14 mouse cellular contexts compared by ENCODE assay signal in the genomic region with DNA sequence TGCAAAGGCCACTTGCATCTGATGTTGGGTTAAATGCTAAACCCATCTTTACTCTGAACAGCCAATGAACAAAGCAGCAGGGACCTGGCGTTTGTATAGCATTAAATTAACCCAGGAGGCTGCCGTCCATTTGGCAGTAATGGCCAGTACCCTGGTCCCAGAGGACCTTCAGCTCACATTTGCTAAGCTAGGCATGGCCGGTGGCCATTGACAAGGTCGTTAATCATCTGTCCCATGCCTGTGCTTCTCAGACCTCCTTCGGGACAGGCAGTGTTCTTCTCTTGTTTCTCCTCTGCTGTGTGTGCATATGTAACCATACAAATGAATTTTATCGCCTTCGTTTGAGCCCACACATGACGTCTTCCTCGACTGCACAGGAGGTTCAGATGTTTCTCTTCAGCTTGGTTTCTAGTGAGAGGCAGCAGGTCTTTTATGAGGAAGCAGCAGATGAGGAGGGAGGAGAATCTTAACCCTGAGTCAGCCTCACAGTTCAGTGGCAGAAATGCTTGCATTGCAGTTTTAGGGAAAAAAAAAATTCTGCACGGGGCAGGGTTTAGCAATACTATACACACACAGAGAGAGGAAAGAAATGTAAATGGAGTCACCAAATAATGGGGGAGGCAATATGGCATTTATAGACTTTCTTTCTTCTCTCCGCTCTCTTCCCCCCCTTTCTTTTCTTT.
DNase-seq lines count a peak whose midpoint lies in the region; ATAC-seq and TF ChIP-seq lines count a peak whose summit lies in the region.
"Had no signal": no experiment of that assay in that cellular context is flagged by ENCODE, and none has a peak within 500 bp of the region (broad histone marks: within the 10 kb centered on the region; RNA-seq: fewer than 3 reads in every experiment).

No protein-coding gene starts in this region.

- H3K79me2 ChIP-seq in heart, adult 2 months (replicated peaks; ENCODE audit: control insufficient read depth, insufficient read depth, low read length): no peaks in the 10 kb centered on the region

- H3K36me3 ChIP-seq in kidney, embryonic 16.5 days (ENCODE audit: insufficient read depth, low read length): no peaks in the 10 kb centered on the region
- H3K36me3 ChIP-seq in hindbrain, embryonic 16.5 days (ENCODE audit: control insufficient read depth, insufficient read depth, low read length): no peaks in the 10 kb centered on the region
- no peaks in the 10 kb centered on the region for H3K36me3 ChIP-seq in heart, adult 2 months (ENCODE audit: control insufficient read depth, insufficient read depth, low read length)

- no peak for TF ChIP-seq EP300 in heart, adult 2 months (IDR thresholded peaks at IDR 0.05; ENCODE audit: insufficient read depth, low read depth, low read length)

- H3K4me3 ChIP-seq in kidney, embryonic 16.5 days (ENCODE audit: low read length): no peak overlapping the region
- H3K4me3 ChIP-seq in hindbrain, embryonic 16.5 days (ENCODE audit: low read length): no peak overlapping the region
- H3K4me3 ChIP-seq in heart, adult 2 months: no peak overlapping the region

- TF ChIP-seq CTCF in heart, adult 2 months (IDR thresholded peaks at IDR 0.05): no peak

- H3K9ac ChIP-seq in kidney, embryonic 16.5 days (replicated peaks; ENCODE audit: low read length): no peak overlapping the region
- H3K9ac ChIP-seq in hindbrain, embryonic 16.5 days (ENCODE audit: low read depth, low read length): no peak overlapping the region
- no peak overlapping the region for H3K9ac ChIP-seq in heart, adult 2 months (ENCODE audit: low read depth, low read length)

- ATAC-seq in kidney, embryonic 16.5 days (ENCODE audit: low FRiP score, low TSS enrichment): peak; percentile 92
- ATAC-seq in hindbrain, embryonic 16.5 days: peak; percentile 78; the same call in 1 of the 2 replicates

- intact Hi-C loops in heart, adult 2 months (cut with DNase I): no loop called here

- no peaks in the 10 kb centered on the region for H3K9me3 ChIP-seq in kidney, embryonic 16.5 days (ENCODE audit: low read length)
- H3K9me3 ChIP-seq in hindbrain, embryonic 16.5 days (ENCODE audit: control insufficient read depth, low read length): no peaks in the 10 kb centered on the region

- peaks cover 12% of the 10 kb centered on the region; the same call in 1 of the 2 replicates for H3K4me1 ChIP-seq in kidney, embryonic 16.5 days (ENCODE audit: insufficient read depth, low read length)
- H3K4me1 ChIP-seq in hindbrain, embryonic 16.5 days (ENCODE audit: control insufficient read depth, insufficient read depth, low read depth, low read length): no peaks in the 10 kb centered on the region
- H3K4me1 ChIP-seq in heart, adult 2 months (ENCODE audit: control insufficient read depth, insufficient read depth, low read length): no peaks in the 10 kb centered on the region

- H3K27me3 ChIP-seq in kidney, embryonic 16.5 days (ENCODE audit: insufficient read depth, low read length): no peaks in the 10 kb centered on the region
- no peaks in the 10 kb centered on the region for H3K27me3 ChIP-seq in hindbrain, embryonic 16.5 days (replicated peaks; ENCODE audit: control insufficient read depth, insufficient read depth, low read length)
- H3K27me3 ChIP-seq in heart, adult 2 months (ENCODE audit: control insufficient read depth, insufficient read depth, low read length): no peaks in the 10 kb centered on the region
- H3K27me3 ChIP-seq: CH12.LX had no signal

- peak overlapping the region; percentile 26; the same call in 1 of the 2 replicates for H3K4me2 ChIP-seq in kidney, embryonic 16.5 days (replicated peaks; ENCODE audit: low read depth, low read length)
- H3K4me2 ChIP-seq in hindbrain, embryonic 16.5 days (ENCODE audit: low read length): no peak overlapping the region

- peak overlapping the region; percentile 25; the same call in 1 of the 2 replicates for H3K27ac ChIP-seq in kidney, embryonic 16.5 days (ENCODE audit: low read length)
- no peak overlapping the region for H3K27ac ChIP-seq in hindbrain, embryonic 16.5 days (ENCODE audit: low read depth, low read length)
- no peak overlapping the region for H3K27ac ChIP-seq in heart, adult 2 months

- TF ChIP-seq POLR2A in heart, adult 2 months (IDR thresholded peaks at IDR 0.05; ENCODE audit: insufficient read depth, low read depth, low read length): no peak

- 17% methylated on average over 11 of the region's 11 CpGs for WGBS in kidney, embryonic 16.5 days
- WGBS in hindbrain, embryonic 16.5 days: 37% methylated on average over 11 of the region's 11 CpGs
- WGBS in heart, adult 2 months: 63% methylated on average over 11 of the region's 11 CpGs

- DNase-seq in kidney, postnatal 14 days: no peak
- DNase-seq in right cerebral cortex, adult 18-20 months: peak; percentile 8
- DNase-seq in right cerebral cortex, postnatal 4 days: no peak
- DNase-seq in yolk sac, embryonic 10.5 days (ENCODE audit: low spot score): peak; percentile 3
- no peak for DNase-seq in heart, adult 2 months
- no peak for DNase-seq in cerebellum, adult 9-11 months
- DNase-seq: adrenal gland, postnatal 25 days; cerebellum, adult 2 months; gastrocnemius, postnatal 36 days; heart, postnatal 10 days; lung, adult 2 months had no signal

Comparison
In these comparisons a context has a peak if more than half of its experiments do, and no peak if none do; other contexts are left out.
1. DNase-seq: peak in right cerebral cortex, adult 18-20 months (single experiment) and yolk sac, embryonic 10.5 days (single experiment); none in kidney, postnatal 14 days (single experiment), right cerebral cortex, postnatal 4 days (single experiment), heart, adult 2 months (0 of 2) and cerebellum, adult 9-11 months (single experiment).